Mouse (Mus musculus): ENCODE data around the gene Tmem39a. TPM values are rescaled to one million over a fixed set of nuclear protein-coding genes. Genes with fewer than 3 reads are reported as not detected.

The Tmem39a gene
- polyA plus RNA-seq, 1 experiment, result 138 TPM

DNA sequence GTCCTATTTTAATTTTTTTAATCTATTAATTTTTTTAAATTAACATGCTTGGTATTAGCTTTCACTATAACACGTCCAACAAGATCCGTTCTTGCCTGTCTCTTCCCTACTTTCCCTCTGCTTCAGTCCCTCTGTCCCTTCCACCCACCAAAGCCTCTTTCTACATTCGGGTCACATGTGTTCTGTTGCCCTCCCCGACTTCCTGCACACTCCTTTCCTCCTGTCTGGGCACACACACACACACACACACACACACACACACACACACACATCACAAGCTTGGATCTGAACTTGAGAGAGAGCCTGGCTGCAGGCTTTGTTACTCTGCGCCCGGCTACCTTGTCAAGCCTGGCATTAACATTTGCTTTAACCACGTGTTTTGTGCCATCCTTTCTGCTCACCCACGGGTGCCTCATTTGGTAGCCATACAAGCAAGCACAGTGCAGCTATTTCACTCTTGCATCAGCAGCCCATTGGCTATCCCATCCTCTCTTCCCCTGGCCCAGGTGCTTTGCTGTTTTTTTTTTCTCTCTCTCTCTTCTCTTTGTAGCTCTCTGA, 77.4 kb downstream of the Tmem39a start:
- no peak for DNase-seq (ENCODE audit: low read depth)

DNA sequence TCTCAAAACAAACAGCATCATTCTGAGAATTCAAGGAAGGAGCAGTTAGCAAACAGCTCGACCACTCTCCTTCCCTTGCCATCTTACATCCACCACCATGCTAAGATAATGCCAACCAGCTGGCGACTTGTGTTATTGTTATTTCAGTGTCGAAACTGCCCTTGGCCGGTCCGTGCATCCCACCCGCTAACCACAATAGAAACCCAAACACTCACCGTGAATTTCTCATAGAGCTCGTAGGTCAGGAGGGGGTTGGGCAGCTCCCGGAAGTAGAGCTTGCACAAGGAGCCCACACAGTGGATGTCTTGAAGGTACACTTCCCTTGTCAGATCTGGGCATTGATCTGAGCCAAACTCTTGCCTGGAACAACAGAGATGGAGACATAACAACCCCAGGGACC, 78.2 kb downstream of the Tmem39a start:
- no peak for DNase-seq (ENCODE audit: low read depth)

DNA sequence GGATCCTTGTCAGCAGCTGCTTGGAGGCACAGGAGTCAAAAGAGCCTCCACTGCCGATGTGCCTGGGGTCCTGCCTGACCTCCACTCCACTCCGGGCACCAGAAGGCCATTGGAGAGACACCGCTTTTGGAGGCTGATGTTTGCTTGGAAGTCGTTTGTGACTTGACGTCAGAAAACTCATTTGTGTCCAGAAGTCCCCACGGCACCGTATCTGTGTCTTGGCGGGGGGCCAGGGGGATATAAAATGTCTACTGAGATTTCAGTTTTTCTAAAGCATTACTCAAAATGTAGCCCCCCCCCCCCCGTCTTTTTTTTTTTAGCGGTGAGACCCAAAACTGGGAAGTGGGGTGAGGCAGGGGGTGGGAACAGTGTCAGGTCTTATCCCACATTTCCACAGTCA, 78.6 kb downstream of the Tmem39a start:
- no peak for DNase-seq (ENCODE audit: low read depth)

Other genes starting within 250 kb of the Tmem39a start
- 0.24 and 0.98 TPM in 2 replicates for gene Maats1, start 216.6 kb upstream of the Tmem39a start, polyA plus RNA-seq (2012; rRNA removed)
- 90.6 and 118 TPM in 2 replicates for gene Cox17, start 211.7 kb upstream of the Tmem39a start, polyA plus RNA-seq (2012; rRNA removed)
- gene Gm21987, start 211.7 kb upstream of the Tmem39a start, polyA plus RNA-seq (2012; rRNA removed), result not detected in 2 replicates
- gene Popdc2, start 196.5 kb upstream of the Tmem39a start, polyA plus RNA-seq (2012; rRNA removed), result 10.6 and 12.4 TPM in 2 replicates
- 18.2 and 19.5 TPM in 2 replicates for gene Pla1a, start 125.6 kb upstream of the Tmem39a start, polyA plus RNA-seq (2012; rRNA removed)
- 19.7 and 22.9 TPM in 2 replicates for gene Adprh, start 106.0 kb upstream of the Tmem39a start, polyA plus RNA-seq (2012; rRNA removed)
- 0.51 and 1.1 TPM in 2 replicates for gene Cd80, start 103.1 kb upstream of the Tmem39a start, polyA plus RNA-seq (2012; rRNA removed)
- gene Timmdc1, start 36.0 kb upstream of the Tmem39a start, polyA plus RNA-seq (2012; rRNA removed), result 11.5 and 13.3 TPM in 2 replicates
- gene Poglut1, start 8.4 kb upstream of the Tmem39a start, polyA plus RNA-seq (2012; rRNA removed), result 25.4 and 25.5 TPM in 2 replicates
- gene Arhgap31, start 154.6 kb downstream of the Tmem39a start, polyA plus RNA-seq (2012; rRNA removed), result 13.1 and 18.1 TPM in 2 replicates
- 30.4 and 35.6 TPM in 2 replicates for gene B4galt4, start 183.6 kb downstream of the Tmem39a start, polyA plus RNA-seq (2012; rRNA removed)
- 44.2 and 44.8 TPM in 2 replicates for gene Upk1b, start 241.6 kb downstream of the Tmem39a start, polyA plus RNA-seq (2012; rRNA removed)